Mouse (Mus musculus) liver, postnatal 0 days (tissue): ENCODE measurements around the gene Clk3. TPM values are rescaled to one million over a fixed set of nuclear protein-coding genes. Genes with fewer than 3 reads are reported as not detected.

Experiments used
- ATAC-seq: fragments of 200-750 bp; cut with Nextera tagmentation; 2 replicates; pipeline ENCODE4 v1.8.0; 2017; ENCODE audit warnings: mild to moderate bottlenecking, moderate library complexity
- DNase-seq: peaks from one replicate; pipeline ENCODE4 v3.0.0-alpha.2; 2016
- H3K27ac ChIP-seq: fragments of 300-500 bp; sonication (generic); 2 replicates; pipeline ENCODE4 v1.5.1; 2014; ENCODE audit warnings: antibody characterized with exemption, moderate library complexity, mild to moderate bottlenecking, low read depth
- H3K27me3 ChIP-seq: fragments of 300-500 bp; sonication (generic); 2 replicates; pipeline ENCODE4 v1.6.1; 2014; ENCODE audit warnings: low read length, control low read depth, mixed read lengths; ENCODE audit not compliant: insufficient read depth
- H3K36me3 ChIP-seq: fragments of 300-500 bp; sonication (generic); replicated peaks from 2 replicates; pipeline ENCODE4 v1.6.1; 2014; ENCODE audit warnings: mild to moderate bottlenecking, control low read depth, low read length, moderate library complexity, mixed read lengths; ENCODE audit not compliant: insufficient read depth
- H3K4me1 ChIP-seq: fragments of 300-500 bp; sonication (generic); 2 replicates; pipeline ENCODE4 v1.6.1; 2014; ENCODE audit warnings: antibody characterized with exemption, mild to moderate bottlenecking, control low read depth; ENCODE audit not compliant: insufficient read depth
- H3K4me2 ChIP-seq: fragments of 300-500 bp; sonication (generic); 2 replicates; pipeline ENCODE4 v1.6.1; 2014; ENCODE audit warnings: low read depth, mild to moderate bottlenecking, low read length, moderate library complexity, mixed read lengths
- H3K4me3 ChIP-seq: fragments of 300-500 bp; sonication (generic); 2 replicates; pipeline ENCODE4 v1.5.1; 2014; ENCODE audit warnings: low read depth, low read length
- H3K9ac ChIP-seq: fragments of 300-500 bp; sonication (generic); replicated peaks from 2 replicates; pipeline ENCODE4 v1.6.1; 2014; ENCODE audit warnings: mild to moderate bottlenecking, moderate library complexity
- H3K9me3 ChIP-seq: fragments of 300-500 bp; sonication (generic); 2 replicates; pipeline ENCODE4 v1.6.1; 2016; ENCODE audit warnings: mild to moderate bottlenecking, control low read depth, low read length, mixed read lengths
- CTCF ChIP-seq: sonication (generic); IDR thresholded peaks from 2 replicates; pipeline ENCODE4 v1.5.1; 2016; ENCODE audit warnings: antibody characterized with exemption, low read depth
- EP300 ChIP-seq: IDR thresholded peaks from 2 replicates; pipeline ENCODE4 v1.6.1; 2016; ENCODE audit warnings: antibody characterized with exemption, low read depth, mild to moderate bottlenecking
- WGBS: fragments of 180-500 bp; shearing (Covaris S2); extraction: QIAGEN DNeasy Blood & Tissue Kit; methylation state at CpG from one replicate; pipeline ENCODE4 v1.1.7; 2014; ENCODE audit not compliant: insufficient replicate concordance; 5-methylcytosine and 5-hydroxymethylcytosine counted together
- polyA plus RNA-seq: library from polyadenylated mRNA; unstranded; fragments of >200 nt; fragmentation: Nextera tagmentation; extraction: Ambion mirVana; gene quantifications from 2 replicates; pipeline ENCODE4 v1.2.1, GENCODE M21; 2015

Clk3 gene
- polyA plus RNA-seq = 40.2 and 40.4 TPM in 2 replicates

DNA sequence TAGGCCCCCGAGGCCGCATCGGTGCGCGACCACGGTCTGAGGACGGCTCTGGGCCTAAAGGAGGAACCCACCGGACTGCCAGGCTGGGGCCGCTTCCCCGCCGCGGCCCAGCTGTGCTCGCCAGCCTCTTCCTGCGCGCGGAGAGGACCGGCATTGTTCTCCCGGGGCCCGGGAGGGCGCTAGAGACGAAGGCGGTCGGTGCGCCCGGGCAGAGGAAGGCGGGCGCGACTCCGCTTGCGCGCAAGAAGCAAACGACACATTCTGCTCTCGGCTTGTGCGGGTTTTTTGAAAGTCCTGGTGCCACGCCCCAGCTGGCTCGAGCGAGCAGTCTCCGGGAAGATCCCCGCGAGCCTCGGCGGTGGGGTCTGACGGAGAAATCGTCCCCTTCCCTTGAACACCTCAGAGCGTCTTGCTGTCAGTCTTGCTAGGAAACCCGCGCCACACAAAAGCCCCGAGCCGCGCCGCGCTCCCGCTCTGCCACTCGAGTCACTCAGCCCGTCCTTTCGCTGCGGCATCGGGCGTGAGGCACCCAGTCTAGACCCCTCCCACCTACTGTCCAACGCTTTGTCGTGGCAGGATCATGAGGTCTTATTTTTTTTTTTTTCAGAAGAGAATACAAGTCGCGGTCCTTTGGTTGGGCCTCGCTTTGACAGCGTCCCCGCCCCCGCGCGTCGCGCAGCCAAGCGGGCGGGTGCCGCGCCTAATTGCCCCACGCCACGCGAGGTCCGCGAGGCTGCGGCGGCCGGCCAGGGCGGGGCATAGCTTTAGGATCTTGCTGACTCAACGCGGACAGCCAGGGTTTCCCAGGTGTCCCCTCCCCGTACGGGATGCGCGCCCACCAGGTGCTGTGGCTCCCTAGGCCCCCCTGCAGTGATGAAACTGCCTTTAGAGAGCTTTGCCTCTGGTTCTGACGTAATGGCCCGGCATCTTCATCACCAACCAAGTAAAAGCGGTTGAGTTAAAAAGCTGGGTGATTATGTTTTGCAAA is at the start of gene Clk3:
Gene Clk3 (minus strand): TSS at position 497 of the 988 bp plus-strand sequence.
- 2% methylated on average over 93 of the region's 93 CpGs for WGBS
- H3K4me1 ChIP-seq = peaks cover 62% of the 10 kb centered on the region
- H3K9me3 ChIP-seq = no peaks in the 10 kb centered on the region
- H3K4me2 ChIP-seq = peak within 1 kb of the TSS; percentile 94
- H3K4me3 ChIP-seq = peak within 1 kb of the TSS; percentile 89
- peak within 1 kb of the TSS; percentile 98 for H3K9ac ChIP-seq
- H3K36me3 ChIP-seq = peaks cover 17% of the 10 kb centered on the region
- DNase-seq (peak; percentile 79), ATAC-seq (peak; percentile 36)
- H3K27me3 ChIP-seq = no peaks in the 10 kb centered on the region
- H3K27ac ChIP-seq = peak within 1 kb of the TSS; percentile 99
- no peak for TF ChIP-seq EP300
- peak; percentile 23; the same call in 1 of the 2 replicates for TF ChIP-seq CTCF

DNA sequence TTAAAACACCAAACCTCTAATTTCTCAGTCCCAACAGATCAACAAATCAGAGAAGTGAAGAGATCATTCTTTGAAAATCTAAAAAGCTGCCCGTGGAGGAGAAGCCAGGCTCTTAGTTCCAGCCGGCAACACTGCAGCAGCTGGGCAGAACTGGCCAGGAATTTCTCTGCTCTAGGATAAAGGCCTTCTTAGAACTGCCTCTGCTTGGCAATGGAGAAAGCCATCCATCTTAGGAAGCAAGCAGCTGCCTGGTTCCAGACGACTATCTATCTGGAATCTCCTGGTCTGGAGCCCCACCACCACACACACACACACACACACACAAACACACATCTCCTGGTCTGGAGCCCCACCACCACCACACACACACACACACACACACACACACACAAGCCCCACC is 49.2 kb upstream of the Clk3 start:
- no peak overlapping the region for H3K27ac ChIP-seq
- H3K27me3 ChIP-seq = no peaks in the 10 kb centered on the region
- no peak overlapping the region for H3K4me2 ChIP-seq
- no peak for ATAC-seq
- H3K4me3 ChIP-seq = no peak overlapping the region
- H3K4me1 ChIP-seq = peaks cover 22% of the 10 kb centered on the region
- no peak for DNase-seq
- WGBS = 54% methylated on average over 3 of the region's 3 CpGs
- H3K9me3 ChIP-seq = no peaks in the 10 kb centered on the region
- no peak overlapping the region for H3K9ac ChIP-seq
- no peaks in the 10 kb centered on the region; the same call in 1 of the 2 replicates for H3K36me3 ChIP-seq
- TF ChIP-seq CTCF (no peak), EP300 (no peak)

DNA sequence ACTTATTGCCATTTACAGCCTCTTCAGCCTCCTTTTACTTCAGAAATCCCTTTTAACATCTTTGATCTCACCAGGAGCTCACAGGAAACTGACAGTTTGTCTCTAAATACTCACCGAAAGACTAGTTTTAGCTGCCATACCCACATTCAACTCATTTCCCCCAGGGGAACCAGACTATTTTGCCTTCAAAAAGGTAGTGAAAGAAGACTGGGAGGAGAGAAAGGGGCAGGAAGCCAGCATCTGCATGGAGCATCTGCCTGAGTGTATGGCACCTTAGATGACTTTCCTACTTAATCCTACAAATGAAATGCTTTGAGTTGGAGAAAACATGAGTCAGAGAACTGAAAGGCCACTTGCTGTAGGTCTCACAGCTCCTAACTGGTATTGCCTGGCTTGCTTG is 48.4 kb upstream of the Clk3 start:
- Histone ChIP-seq H3K9me3 (no peaks in the 10 kb centered on the region), H3K9ac (no peak overlapping the region), H3K4me1 (peaks cover 22% of the 10 kb centered on the region), H3K27ac (no peak overlapping the region; the same call in 1 of the 2 replicates), H3K36me3 (no peaks in the 10 kb centered on the region; the same call in 1 of the 2 replicates), H3K4me3 (no peak overlapping the region), H3K4me2 (no peak overlapping the region), H3K27me3 (no peaks in the 10 kb centered on the region)
- no peak for TF ChIP-seq EP300
- no peak for TF ChIP-seq CTCF
- WGBS = 77% methylated on average over 1 of the region's 1 CpGs
- ATAC-seq = no peak
- DNase-seq = no peak

DNA sequence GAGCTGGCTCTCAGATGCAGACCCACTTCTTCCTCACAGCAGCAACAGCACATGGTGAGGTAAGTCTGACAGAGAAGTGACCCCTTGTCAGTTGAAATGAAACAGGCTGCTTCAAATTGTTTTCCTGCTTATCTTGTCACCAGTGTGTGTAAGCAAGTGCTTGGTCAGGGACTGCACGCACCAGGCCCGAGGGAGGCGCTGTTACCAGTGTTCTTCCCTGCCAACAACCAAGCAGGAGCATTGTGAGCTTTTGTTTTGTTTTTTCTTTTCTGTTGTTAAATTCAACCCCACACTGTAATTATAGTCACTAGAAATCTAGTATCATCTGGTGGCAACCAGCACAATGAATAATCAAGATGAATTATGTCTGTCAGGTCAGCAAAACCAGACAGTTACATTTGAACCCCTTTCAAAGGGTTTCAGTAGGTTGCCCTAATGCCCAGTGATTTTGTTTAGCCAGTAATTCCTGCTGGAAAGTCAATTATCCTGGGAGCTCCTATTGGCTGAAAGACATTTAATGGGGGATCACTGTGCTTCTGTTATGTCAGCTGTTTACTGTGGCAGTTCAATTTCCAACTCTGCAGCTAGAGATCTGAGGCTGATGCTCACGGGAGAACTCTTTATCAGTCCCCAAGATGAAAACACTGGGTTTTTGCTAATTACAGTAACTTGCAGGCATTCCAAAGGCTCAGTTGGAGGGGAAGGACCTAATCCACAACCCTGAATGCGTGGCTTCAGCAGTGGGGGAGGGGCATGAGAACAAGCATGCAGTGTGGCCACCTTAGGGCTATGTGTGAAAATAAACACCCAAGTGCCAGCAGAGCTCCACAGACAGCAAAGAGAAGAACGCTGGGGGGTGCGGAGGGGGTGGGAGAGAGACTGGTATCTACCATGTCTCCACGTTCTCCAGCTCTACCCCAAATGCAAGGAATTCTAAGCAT is 46.4 kb upstream of the Clk3 start:
- Histone ChIP-seq H3K27ac (no peak overlapping the region), H3K9ac (no peak overlapping the region), H3K27me3 (no peaks in the 10 kb centered on the region), H3K4me3 (no peak overlapping the region), H3K4me2 (no peak overlapping the region), H3K4me1 (peaks cover 15% of the 10 kb centered on the region), H3K36me3 (peaks cover 4% of the 10 kb centered on the region), H3K9me3 (no peaks in the 10 kb centered on the region)
- 64% methylated on average over 8 of the region's 8 CpGs for WGBS
- DNase-seq = no peak
- TF ChIP-seq CTCF = peak; percentile 21; the same call in 1 of the 2 replicates
- no peak for TF ChIP-seq EP300
- ATAC-seq = no peak

DNA sequence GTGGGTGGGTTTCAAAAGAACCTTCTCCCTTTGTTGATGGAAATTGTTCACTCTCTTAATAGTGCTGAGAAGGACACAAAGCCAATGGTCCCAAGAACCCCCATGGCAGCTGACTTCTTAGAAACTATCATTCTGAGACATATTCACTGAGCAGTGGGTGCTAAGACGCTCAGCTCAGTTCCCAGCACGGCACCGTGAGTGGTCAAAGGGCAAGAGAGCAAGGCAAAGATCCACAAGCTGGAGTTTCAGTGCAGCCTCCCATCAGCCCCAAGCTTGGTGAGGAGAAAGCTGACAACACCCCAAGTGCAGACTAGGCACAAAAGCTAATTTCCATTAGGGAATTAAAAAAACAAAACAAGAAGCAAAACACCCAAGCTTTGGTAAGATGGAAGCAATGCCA is 45.0 kb upstream of the Clk3 start:
- Histone ChIP-seq H3K27me3 (no peaks in the 10 kb centered on the region), H3K9me3 (no peaks in the 10 kb centered on the region), H3K4me1 (peaks cover 29% of the 10 kb centered on the region), H3K27ac (no peak overlapping the region), H3K9ac (no peak overlapping the region), H3K4me3 (no peak overlapping the region), H3K4me2 (no peak overlapping the region), H3K36me3 (peaks cover 6% of the 10 kb centered on the region)
- TF ChIP-seq EP300 (no peak), CTCF (no peak)
- no peak for ATAC-seq
- DNase-seq = no peak
- 63% methylated on average over 3 of the region's 3 CpGs for WGBS
